Mouse (Mus musculus): ENCODE measurements around the gene Morf4l2. TPM values are rescaled to one million over a fixed set of nuclear protein-coding genes. Genes with fewer than 3 reads are reported as not detected.
"Not testable (repeated sequence)": the region's sequence is repeated elsewhere in the genome, so short reads cannot be mapped to it uniquely, and the experiment has no call there.

The Morf4l2 gene
- total RNA-seq, 2 experiments from 2014 or later, result 337 to 381 TPM

DNA sequence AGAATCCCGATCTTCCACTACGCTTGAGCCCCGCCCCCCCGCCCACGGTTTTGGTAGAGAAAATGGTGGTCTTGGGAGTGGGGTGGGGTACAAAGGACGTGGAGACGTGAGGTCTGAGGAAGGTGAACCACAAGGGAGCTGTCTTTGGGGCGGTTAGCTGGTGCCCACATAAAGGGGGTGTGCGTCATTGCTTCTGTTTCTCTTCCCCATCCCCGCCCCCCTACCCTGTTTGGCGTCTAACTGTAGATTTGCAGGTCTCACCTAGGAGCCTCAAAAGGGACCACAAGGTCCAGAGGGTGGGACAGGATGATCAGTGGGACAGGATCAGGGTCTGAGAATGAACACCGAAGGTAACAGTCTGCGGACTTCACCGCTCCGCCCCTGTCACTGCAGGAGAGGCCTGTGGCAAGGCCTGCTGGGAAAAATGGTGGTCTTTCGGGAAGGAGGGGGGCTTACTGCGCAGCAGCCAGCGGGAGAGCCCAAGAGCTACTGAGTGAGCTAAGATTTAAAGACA lies 35.3 kb downstream of the Morf4l2 start:
- DNase-seq (ENCODE audit: low spot score in 2 of 2), result peak; percentile 43 to 45
- intact Hi-C loops (cut with DNase I), result no loop called here

DNA sequence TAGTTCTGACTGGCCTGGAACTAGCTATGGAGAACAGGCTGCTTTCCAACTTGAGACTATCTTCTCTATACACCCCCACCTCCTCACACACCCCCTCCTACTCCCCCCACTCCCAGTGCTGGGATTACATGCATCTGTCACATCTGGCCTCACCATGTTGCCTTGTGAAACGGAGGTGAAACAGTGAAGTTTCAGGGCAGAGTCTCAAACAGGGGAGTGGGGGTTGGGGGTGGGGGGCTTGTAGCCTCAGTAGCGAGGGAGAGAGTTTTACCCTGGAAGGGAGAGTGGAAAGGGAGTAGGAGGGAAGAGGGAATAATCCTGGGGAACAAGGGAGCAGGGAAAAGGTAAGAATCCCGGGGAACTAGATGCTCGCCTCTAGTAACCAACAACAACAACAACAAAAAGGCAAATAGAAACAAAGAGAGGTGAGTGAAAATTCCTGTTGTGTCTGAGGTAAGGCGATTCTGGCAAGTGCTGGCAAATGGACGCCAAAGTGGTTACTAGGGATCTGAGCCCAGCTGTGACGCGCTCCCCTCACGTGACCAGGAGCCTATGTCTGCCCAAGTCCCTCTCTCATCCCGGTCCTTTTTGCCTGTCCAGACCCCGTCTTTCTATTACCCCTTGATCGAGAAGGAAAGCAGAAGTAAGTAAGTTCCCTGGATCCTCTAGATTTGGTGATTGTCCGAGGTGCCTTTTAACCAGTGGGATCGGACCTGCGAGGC lies 35.9 kb downstream of the Morf4l2 start, which contains the start of gene Tceal1:
TSS of gene Tceal1 (plus strand) at position 537 of the 722 bp plus-strand sequence.
- intact Hi-C loops (cut with DNase I), result no loop called here
- DNase-seq (ENCODE audit: low spot score in 2 of 2), result peak; percentile 61 to 79

DNA sequence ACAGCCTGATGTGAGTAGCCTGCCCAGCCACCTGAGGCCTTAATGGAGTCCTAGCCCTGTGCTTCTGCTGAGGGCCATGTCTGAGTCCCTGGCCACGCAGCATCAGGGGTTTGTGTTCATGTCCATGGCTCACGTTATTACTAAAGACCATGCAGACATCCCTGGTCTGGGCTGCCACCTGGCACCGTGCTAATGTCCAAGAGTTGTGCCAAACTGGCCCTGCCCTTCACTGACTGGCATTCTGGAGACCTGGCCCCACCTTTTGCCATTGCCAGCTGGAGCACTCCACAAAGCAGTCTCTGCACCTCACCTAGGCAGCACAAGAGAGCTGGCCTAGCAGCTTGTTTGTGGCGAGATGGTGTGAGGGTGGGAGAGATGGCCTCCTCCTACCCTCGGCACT lies 50.3 kb downstream of the Morf4l2 start:
- intact Hi-C loops (cut with DNase I), result no loop called here
- DNase-seq (ENCODE audit: low spot score in 2 of 2), result no peak

DNA sequence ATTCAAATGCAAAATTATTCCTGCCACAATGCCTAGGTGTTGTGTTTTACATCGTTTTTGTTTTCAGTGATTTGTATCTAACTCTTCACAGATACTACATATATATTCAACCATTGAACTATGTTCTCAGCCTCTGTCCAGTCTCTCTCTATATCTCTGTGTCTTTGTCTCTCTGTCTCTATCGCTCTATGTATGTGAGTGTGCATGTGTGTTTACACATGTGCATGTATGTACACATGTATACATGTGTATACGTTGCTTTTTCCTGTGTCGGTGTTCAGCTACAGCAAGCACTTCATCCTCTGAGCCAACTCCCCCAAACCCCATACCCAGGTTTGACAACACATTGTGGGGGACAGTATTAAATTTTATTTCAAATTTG lies 51.2 kb downstream of the Morf4l2 start:
- DNase-seq (ENCODE audit: low spot score in 2 of 2), result no peak
- intact Hi-C loops (cut with DNase I), result no loop called here

DNA sequence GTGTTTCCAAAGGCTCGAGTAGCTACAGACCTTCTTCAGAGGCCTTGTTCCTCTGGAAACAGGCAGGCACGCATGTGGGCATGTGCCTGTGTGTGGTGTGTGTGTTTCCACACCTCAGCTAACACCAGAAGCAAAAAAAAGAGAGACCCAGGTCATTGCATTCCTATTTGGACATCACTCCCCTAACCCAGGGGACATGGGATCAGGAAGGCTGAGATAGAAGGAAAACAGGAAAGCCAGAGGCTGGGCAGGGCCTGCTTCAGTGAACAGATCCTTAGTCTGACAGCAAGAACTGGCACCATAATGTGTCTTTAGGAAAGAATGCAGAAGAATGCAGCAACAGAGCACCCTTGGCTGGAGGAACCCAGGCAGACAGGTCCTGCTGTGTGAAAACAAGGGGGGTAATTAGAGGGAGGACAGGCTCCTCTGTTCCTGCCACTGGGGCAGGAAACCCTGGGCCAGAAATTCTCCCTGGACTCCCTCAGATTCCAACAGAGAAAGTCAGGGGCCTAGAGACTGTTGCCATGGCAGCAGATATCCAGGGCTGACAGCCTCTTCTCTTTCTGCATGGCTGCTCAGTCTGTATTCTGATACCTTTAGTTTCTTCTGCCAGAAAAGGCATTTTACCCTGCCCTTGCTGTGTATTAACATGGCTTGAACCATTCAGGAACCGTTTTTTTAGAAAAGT lies 51.7 kb downstream of the Morf4l2 start:
- DNase-seq (ENCODE audit: low spot score in 2 of 2); intact Hi-C loops (cut with DNase I): not testable (repeated sequence)

Other genes with a start within 250 kb of the Morf4l2 start
- gene Kir3dl1, start 225.7 kb downstream of the Morf4l2 start, total RNA-seq (2021), result not detected
- gene Kir3dl2, start 199.6 kb downstream of the Morf4l2 start, total RNA-seq (2021), result not detected
- 100 to 1,000 TPM; 146 to 155 TPM for gene Tceal3, start 152.8 kb downstream of the Morf4l2 start, total RNA-seq (2021)
- gene Tceal1, start 35.7 kb downstream of the Morf4l2 start, total RNA-seq (2021), result 10 to 100 TPM; 11.9 to 15.2 TPM
- under 1 TPM; 0.18 to 0.21 TPM for gene Glra4, start 36.5 kb upstream of the Morf4l2 start, total RNA-seq (2021)
- gene Plp1, start 79.0 kb upstream of the Morf4l2 start, total RNA-seq (2021), result 1,000 to 10,000 TPM in 1 of 2 experiments, 100 to 1,000 TPM in 1; 891 to 1,070 TPM
- gene Rab9b, start 125.1 kb upstream of the Morf4l2 start, total RNA-seq (2021), result 10 to 100 TPM; 15.2 to 19.8 TPM
- gene H2bfm, start 183.6 kb upstream of the Morf4l2 start, total RNA-seq (2021), result not detected
- gene Tmsb15b2, start 231.8 kb upstream of the Morf4l2 start, total RNA-seq (2021), result 10 to 100 TPM in 1 of 2 experiments, 1 to 10 TPM in 1; 9.7 to 13.4 TPM
- 1 to 10 TPM; 3.1 to 3.8 TPM for gene Tmsb15l, start 233.2 kb upstream of the Morf4l2 start, total RNA-seq (2021)
- gene Tmsb15b1, start 233.2 kb upstream of the Morf4l2 start, total RNA-seq (2021), result 1 to 10 TPM; 3.0 to 7.7 TPM
- gene Zcchc18, start 249.5 kb upstream of the Morf4l2 start, total RNA-seq (2021), result 100 to 1,000 TPM; 240 to 266 TPM

Measured in left cerebral cortex, postnatal 25 days (tissue).